Mouse (Mus musculus) spleen, adult 18-20 months (tissue): ENCODE measurements around the gene Ruvbl2.
"Not testable (repeated sequence)": the region's sequence is repeated elsewhere in the genome, so short reads cannot be mapped to it uniquely, and the experiment has no call there.

ENCODE experiments used
- DNase-seq, 2 experiments: peaks; one replicate each; pipeline ENCODE4 v3.0.0; 2022; ENCODE audit warnings: mixed read lengths in 2 of 2

Gene Ruvbl2

GRCm38 (mm10) chr7:45437521-45438276 lies at the start of gene Ruvbl2:
TSS of gene Ruvbl2 (minus strand) at chr7:45438096.
- no peak for DNase-seq

- no peak for DNase-seq
Measured at GRCm38 (mm10) chr7:45486761-45487415, 49.0 kb upstream of the Ruvbl2 start, which contains the start of gene Gm45808. TSS of gene Gm45808 (minus strand) at chr7:45486811.

- DNase-seq: no peak
Measured at GRCm38 (mm10) chr7:45486158-45486557, 48.3 kb upstream of the Ruvbl2 start.

GRCm38 (mm10) chr7:45484985-45485384 lies 47.1 kb upstream of the Ruvbl2 start:
- DNase-seq: not testable (repeated sequence)

- no peak for DNase-seq
Measured at GRCm38 (mm10) chr7:45482166-45482565, 44.3 kb upstream of the Ruvbl2 start.

- peak; percentile 22 to 59 for DNase-seq
Measured at GRCm38 (mm10) chr7:45481374-45481927, 43.6 kb upstream of the Ruvbl2 start, which contains the start of gene Tulp2. TSS of gene Tulp2 (plus strand) at chr7:45481877.

- not testable (repeated sequence) for DNase-seq
Measured at GRCm38 (mm10) chr7:45480310-45480709, 42.4 kb upstream of the Ruvbl2 start.

GRCm38 (mm10) chr7:45478774-45479173 lies 40.9 kb upstream of the Ruvbl2 start:
- no peak for DNase-seq

- peak in 1 of 2 experiments; percentile 62 for DNase-seq
Measured at GRCm38 (mm10) chr7:45477003-45477402, 39.1 kb upstream of the Ruvbl2 start.

- no peak for DNase-seq
Measured at GRCm38 (mm10) chr7:45476453-45476852, 38.6 kb upstream of the Ruvbl2 start.

- no peak for DNase-seq
Measured at GRCm38 (mm10) chr7:45475291-45475969, 37.5 kb upstream of the Ruvbl2 start.

GRCm38 (mm10) chr7:45470869-45471268 lies 33.0 kb upstream of the Ruvbl2 start:
- DNase-seq: peak; percentile 39 to 78

GRCm38 (mm10) chr7:45467090-45467670 lies 29.3 kb upstream of the Ruvbl2 start:
- no peak for DNase-seq

- peak; percentile 91 to 96 for DNase-seq
Measured at GRCm38 (mm10) chr7:45466283-45467089, 28.6 kb upstream of the Ruvbl2 start, which contains the start of gene Bax. TSS of gene Bax (minus strand) at chr7:45466898.

- no peak for DNase-seq
Measured at GRCm38 (mm10) chr7:45465549-45465948, 27.7 kb upstream of the Ruvbl2 start.

- DNase-seq: no peak
Measured at GRCm38 (mm10) chr7:45465112-45465511, 27.2 kb upstream of the Ruvbl2 start.

- no peak for DNase-seq
Measured at GRCm38 (mm10) chr7:45463987-45464778, 26.3 kb upstream of the Ruvbl2 start.

- not testable (repeated sequence) for DNase-seq
Measured at GRCm38 (mm10) chr7:45462868-45463267, 25.0 kb upstream of the Ruvbl2 start.

- no peak for DNase-seq
Measured at GRCm38 (mm10) chr7:45462325-45462724, 24.4 kb upstream of the Ruvbl2 start.

- no peak for DNase-seq
Measured at GRCm38 (mm10) chr7:45461781-45462180, 23.9 kb upstream of the Ruvbl2 start.

GRCm38 (mm10) chr7:45461326-45461725 lies 23.4 kb upstream of the Ruvbl2 start:
- no peak for DNase-seq
